Mouse (Mus musculus) c-Kit-positive CD71-positive TER-119-positive erythroid progenitor cells, embryonic 14.5 days (primary cell): ENCODE data around the gene Krt42.
"Not testable (repeated sequence)": the region's sequence is repeated elsewhere in the genome, so short reads cannot be mapped to it uniquely, and the experiment has no call there.

ENCODE experiments used
- DNase-seq: peaks from one replicate; pipeline ENCODE4 v3.0.0-alpha.2; 2013; ENCODE audit warnings: low spot score

Krt42 gene

GRCm38 (mm10) chr11:100269821-100270332 lies at the start of gene Krt42:
Gene Krt42 (minus strand): TSS chr11:100269871.
- no peak for DNase-seq

GRCm38 (mm10) chr11:100318529-100319451 lies 49.1 kb upstream of the Krt42 start:
- peak; percentile 76 for DNase-seq

- peak; percentile 53 for DNase-seq
Observed at GRCm38 (mm10) chr11:100317826-100318380, 48.2 kb upstream of the Krt42 start.

GRCm38 (mm10) chr11:100315439-100315838 lies 45.8 kb upstream of the Krt42 start:
- DNase-seq, result no peak

- no peak for DNase-seq
Observed at GRCm38 (mm10) chr11:100313424-100313823, 43.8 kb upstream of the Krt42 start.

GRCm38 (mm10) chr11:100312096-100312679 lies 42.5 kb upstream of the Krt42 start:
- DNase-seq, result no peak

GRCm38 (mm10) chr11:100311656-100312055 lies 42.0 kb upstream of the Krt42 start:
- no peak for DNase-seq

GRCm38 (mm10) chr11:100308672-100309071 lies 39.0 kb upstream of the Krt42 start:
- DNase-seq, result not testable (repeated sequence)

GRCm38 (mm10) chr11:100307900-100308299 lies 38.2 kb upstream of the Krt42 start:
- no peak for DNase-seq

- no peak for DNase-seq
Observed at GRCm38 (mm10) chr11:100301292-100301691, 31.6 kb upstream of the Krt42 start.

- DNase-seq, result peak; percentile 59
Observed at GRCm38 (mm10) chr11:100300293-100300692, 30.6 kb upstream of the Krt42 start.

GRCm38 (mm10) chr11:100298274-100299036 lies 28.8 kb upstream of the Krt42 start:
- peak; percentile 74 for DNase-seq

GRCm38 (mm10) chr11:100297801-100298200 lies 28.1 kb upstream of the Krt42 start:
- DNase-seq, result peak; percentile 39

GRCm38 (mm10) chr11:100295308-100295707 lies 25.6 kb upstream of the Krt42 start:
- DNase-seq, result peak; percentile 74

GRCm38 (mm10) chr11:100292884-100293283 lies 23.2 kb upstream of the Krt42 start:
- no peak for DNase-seq

GRCm38 (mm10) chr11:100290235-100290634 lies 20.6 kb upstream of the Krt42 start:
- DNase-seq, result no peak

GRCm38 (mm10) chr11:100288942-100289341 lies 19.3 kb upstream of the Krt42 start:
- DNase-seq, result no peak

- DNase-seq, result no peak
Observed at GRCm38 (mm10) chr11:100287024-100287423, 17.4 kb upstream of the Krt42 start.

- no peak for DNase-seq
Observed at GRCm38 (mm10) chr11:100284988-100285387, 15.3 kb upstream of the Krt42 start.

GRCm38 (mm10) chr11:100282549-100282948 lies 12.9 kb upstream of the Krt42 start:
- peak; percentile 59 for DNase-seq

GRCm38 (mm10) chr11:100281596-100282544 lies 12.2 kb upstream of the Krt42 start:
- DNase-seq, result peak; percentile 76
